Mouse (Mus musculus) embryonic facial prominence, embryonic 10.5 days (tissue): ENCODE results near the gene Aldh6a1. TPM values are rescaled to one million over a fixed set of nuclear protein-coding genes. Genes with fewer than 3 reads are reported as not detected.

Experiments
- DNase-seq: peaks from one replicate; pipeline ENCODE4 v3.0.0-alpha.2; 2017; ENCODE audit warnings: low spot score
- H3K27ac ChIP-seq: fragments of 300-500 bp; sonication (generic); replicated peaks from 2 replicates; pipeline ENCODE4 v1.5.1; 2016; ENCODE audit warnings: mild to moderate bottlenecking
- H3K27me3 ChIP-seq: fragments of 300-500 bp; sonication (generic); replicated peaks from 2 replicates; pipeline ENCODE4 v1.6.1; 2016; ENCODE audit warnings: low read depth, mild to moderate bottlenecking; ENCODE audit not compliant: poor library complexity, severe bottlenecking
- H3K36me3 ChIP-seq: fragments of 300-500 bp; sonication (generic); replicated peaks from 2 replicates; pipeline ENCODE4 v1.6.1; 2016; ENCODE audit warnings: mild to moderate bottlenecking, moderate library complexity
- H3K4me1 ChIP-seq: fragments of 300-500 bp; sonication (generic); 2 replicates; pipeline ENCODE4 v1.6.1; 2016
- H3K4me3 ChIP-seq: fragments of 300-500 bp; sonication (generic); 2 replicates; pipeline ENCODE4 v1.5.1; 2016; ENCODE audit warnings: mild to moderate bottlenecking, moderate library complexity
- H3K9me3 ChIP-seq: fragments of 300-500 bp; sonication (generic); 2 replicates; pipeline ENCODE4 v1.6.1; 2016; ENCODE audit warnings: mild to moderate bottlenecking
- WGBS: fragments of 180-500 bp; shearing (Covaris S2); methylation state at CpG from one replicate; pipeline ENCODE4 v1.1.7; 2016; 5-methylcytosine and 5-hydroxymethylcytosine counted together
- polyA plus RNA-seq: library from polyadenylated mRNA; unstranded; fragments of >200 nt; fragmentation: Nextera tagmentation; extraction: Ambion mirVana; gene quantifications from 2 replicates; pipeline ENCODE4 v1.2.1, GENCODE M21; 2016

Aldh6a1 gene
- polyA plus RNA-seq, 1 experiment from 2014 or later = 18.2 TPM

- DNase-seq = no peak
- no peaks in the 10 kb centered on the region for H3K36me3 ChIP-seq
- peak overlapping the region; percentile 85 for H3K4me3 ChIP-seq
- peaks cover 13% of the 10 kb centered on the region for H3K27me3 ChIP-seq
- WGBS = 2% methylated on average over 52 of the region's 52 CpGs
- H3K9me3 ChIP-seq = no peaks in the 10 kb centered on the region
- H3K27ac ChIP-seq = peak overlapping the region; percentile 86
- H3K4me1 ChIP-seq = peaks cover 19% of the 10 kb centered on the region
These were observed 42.7 kb downstream of the Aldh6a1 start for GRCm38 (mm10) chr12:84407874-84408818.

- no peak for DNase-seq
- Histone ChIP-seq H3K27ac (no peak overlapping the region), H3K36me3 (no peaks in the 10 kb centered on the region), H3K4me1 (peaks cover 19% of the 10 kb centered on the region), H3K27me3 (peaks cover 13% of the 10 kb centered on the region), H3K9me3 (no peaks in the 10 kb centered on the region), H3K4me3 (no peak overlapping the region)
- WGBS = 60% methylated on average over 4 of the region's 4 CpGs
These were observed 43.5 kb downstream of the Aldh6a1 start for GRCm38 (mm10) chr12:84407259-84407658.

GRCm38 (mm10) chr12:84404541-84404940, 46.3 kb downstream of the Aldh6a1 start:
- no peak overlapping the region for H3K27ac ChIP-seq
- WGBS = 87% methylated on average over 6 of the region's 6 CpGs
- no peaks in the 10 kb centered on the region for H3K36me3 ChIP-seq
- no peak overlapping the region for H3K4me3 ChIP-seq
- H3K27me3 ChIP-seq = peaks cover 4% of the 10 kb centered on the region
- peaks cover 19% of the 10 kb centered on the region for H3K4me1 ChIP-seq
- no peak for DNase-seq
- no peaks in the 10 kb centered on the region for H3K9me3 ChIP-seq

DNA sequence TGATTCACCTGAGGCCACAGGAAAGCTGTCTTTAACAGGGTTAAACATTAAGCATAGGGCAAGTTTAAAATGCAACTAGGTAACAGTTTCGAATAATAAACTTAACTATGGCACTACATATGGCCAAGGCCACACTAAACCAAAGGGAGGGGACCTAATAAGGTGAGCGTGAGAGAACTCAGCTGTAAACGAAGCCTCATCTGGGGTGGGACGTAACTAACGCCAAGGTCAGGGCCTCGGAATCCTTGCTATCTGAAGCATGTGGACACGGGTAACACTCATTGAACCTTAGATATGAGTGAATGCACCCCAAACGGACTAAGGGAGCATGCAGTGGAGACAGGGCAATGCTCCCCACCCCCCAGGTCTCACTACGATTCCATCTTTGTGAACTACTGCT, 47.9 kb downstream of the Aldh6a1 start:
- 83% methylated on average over 9 of the region's 9 CpGs for WGBS

GRCm38 (mm10) chr12:84400653-84401052, 50.2 kb downstream of the Aldh6a1 start:
- H3K36me3 ChIP-seq = no peaks in the 10 kb centered on the region
- no peak for DNase-seq
- no peaks in the 10 kb centered on the region for H3K9me3 ChIP-seq
- H3K4me3 ChIP-seq = no peak overlapping the region
- H3K27ac ChIP-seq = no peak overlapping the region
- no peaks in the 10 kb centered on the region for H3K27me3 ChIP-seq
- H3K4me1 ChIP-seq = no peaks in the 10 kb centered on the region
- whole genome bisulfite sequencing = 74% methylated on average over 3 of the region's 3 CpGs

More for the DNA sequence above, 47.9 kb downstream of the Aldh6a1 start:
- H3K36me3 ChIP-seq = no peaks in the 10 kb centered on the region
- H3K4me1 ChIP-seq = peaks cover 4% of the 10 kb centered on the region
- no peak for DNase-seq
- no peak overlapping the region for H3K4me3 ChIP-seq
- H3K27me3 ChIP-seq = no peaks in the 10 kb centered on the region
- no peak overlapping the region for H3K27ac ChIP-seq
- H3K9me3 ChIP-seq = no peaks in the 10 kb centered on the region

- DNase-seq = no peak
- Histone ChIP-seq H3K27ac (no peak overlapping the region), H3K27me3 (no peaks in the 10 kb centered on the region), H3K9me3 (no peaks in the 10 kb centered on the region), H3K36me3 (no peaks in the 10 kb centered on the region), H3K4me1 (no peaks in the 10 kb centered on the region), H3K4me3 (no peak overlapping the region)
- WGBS = 90% methylated on average over 3 of the region's 3 CpGs
These were observed 50.7 kb downstream of the Aldh6a1 start for GRCm38 (mm10) chr12:84400068-84400467.

GRCm38 (mm10) chr12:84399663-84400062, 51.1 kb downstream of the Aldh6a1 start:
- no peaks in the 10 kb centered on the region for H3K36me3 ChIP-seq
- H3K4me3 ChIP-seq = no peak overlapping the region
- no peaks in the 10 kb centered on the region for H3K4me1 ChIP-seq
- no peak overlapping the region for H3K27ac ChIP-seq
- no peaks in the 10 kb centered on the region for H3K9me3 ChIP-seq
- no peak for DNase-seq
- WGBS = 77% methylated on average over 9 of the region's 9 CpGs
- H3K27me3 ChIP-seq = no peaks in the 10 kb centered on the region

- Histone ChIP-seq H3K36me3 (no peaks in the 10 kb centered on the region), H3K27ac (no peak overlapping the region), H3K27me3 (no peaks in the 10 kb centered on the region), H3K9me3 (no peaks in the 10 kb centered on the region), H3K4me1 (no peaks in the 10 kb centered on the region), H3K4me3 (no peak overlapping the region)
- WGBS = 76% methylated on average over 9 of the region's 9 CpGs
- no peak for DNase-seq
These were observed 51.7 kb downstream of the Aldh6a1 start for GRCm38 (mm10) chr12:84399135-84399534.

DNA sequence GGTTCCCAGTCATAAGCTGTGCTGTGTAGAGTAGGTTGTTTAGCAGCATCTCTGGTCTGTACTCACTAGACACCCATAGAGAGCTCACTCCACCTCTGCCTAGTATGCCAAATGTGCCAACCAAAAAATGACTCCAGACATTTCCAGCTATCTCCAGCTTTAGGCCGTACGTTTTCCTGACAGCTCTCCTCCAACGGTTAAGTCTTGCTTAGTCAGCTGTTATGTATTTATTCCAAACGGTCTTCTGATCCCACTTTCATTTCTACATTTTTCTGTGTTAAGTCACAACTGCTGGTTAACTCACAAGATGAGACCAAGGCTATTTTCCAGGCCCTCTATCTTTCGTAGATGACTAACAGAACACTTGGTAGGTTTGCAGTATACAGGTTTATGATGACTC, 52.2 kb downstream of the Aldh6a1 start:
- 89% methylated on average over 5 of the region's 5 CpGs for WGBS
- Histone ChIP-seq H3K27ac (no peak overlapping the region), H3K4me3 (no peak overlapping the region), H3K36me3 (no peaks in the 10 kb centered on the region), H3K4me1 (no peaks in the 10 kb centered on the region), H3K9me3 (no peaks in the 10 kb centered on the region), H3K27me3 (no peaks in the 10 kb centered on the region)
- DNase-seq = no peak

GRCm38 (mm10) chr12:84397685-84398084, 53.1 kb downstream of the Aldh6a1 start:
- H3K27me3 ChIP-seq = no peaks in the 10 kb centered on the region
- no peak overlapping the region for H3K4me3 ChIP-seq
- no peaks in the 10 kb centered on the region for H3K9me3 ChIP-seq
- H3K4me1 ChIP-seq = no peaks in the 10 kb centered on the region
- no peaks in the 10 kb centered on the region for H3K36me3 ChIP-seq
- H3K27ac ChIP-seq = no peak overlapping the region
- DNase-seq = no peak

GRCm38 (mm10) chr12:84396947-84397679, 53.7 kb downstream of the Aldh6a1 start:
- 89% methylated on average over 14 of the region's 14 CpGs for WGBS
- H3K36me3 ChIP-seq = no peaks in the 10 kb centered on the region
- H3K27me3 ChIP-seq = no peaks in the 10 kb centered on the region
- no peak overlapping the region for H3K4me3 ChIP-seq
- no peaks in the 10 kb centered on the region for H3K4me1 ChIP-seq
- DNase-seq = no peak
- H3K9me3 ChIP-seq = no peaks in the 10 kb centered on the region
- no peak overlapping the region for H3K27ac ChIP-seq

- Histone ChIP-seq H3K9me3 (no peaks in the 10 kb centered on the region), H3K36me3 (no peaks in the 10 kb centered on the region), H3K4me3 (no peak overlapping the region), H3K4me1 (no peaks in the 10 kb centered on the region), H3K27me3 (no peaks in the 10 kb centered on the region), H3K27ac (no peak overlapping the region)
- WGBS = 93% methylated on average over 5 of the region's 5 CpGs
- DNase-seq = no peak
These were observed 57.0 kb downstream of the Aldh6a1 start for GRCm38 (mm10) chr12:84393847-84394246.

DNA sequence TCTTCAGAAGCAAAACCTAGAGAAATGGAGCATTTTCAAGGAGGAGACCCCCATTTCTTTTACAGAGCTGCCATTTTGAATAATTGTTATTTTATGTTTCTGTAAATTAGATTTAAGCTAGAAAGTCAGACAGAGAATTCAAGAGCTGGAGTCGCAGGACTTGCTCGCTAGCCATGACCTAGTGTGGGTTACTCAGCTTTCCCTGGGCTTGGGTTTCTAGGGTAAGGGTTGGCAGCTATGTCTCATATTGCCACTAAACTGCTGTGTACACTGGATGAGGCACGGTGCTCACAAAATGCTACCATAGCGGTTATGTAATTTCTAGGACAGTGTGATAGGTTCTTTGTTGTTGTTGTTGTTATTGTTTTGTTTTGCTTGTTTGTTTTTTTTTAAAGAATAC, 58.1 kb downstream of the Aldh6a1 start:
- H3K4me1 ChIP-seq = no peaks in the 10 kb centered on the region
- no peak for DNase-seq
- H3K27ac ChIP-seq = no peak overlapping the region
- H3K9me3 ChIP-seq = no peaks in the 10 kb centered on the region
- H3K36me3 ChIP-seq = no peaks in the 10 kb centered on the region
- H3K27me3 ChIP-seq = no peaks in the 10 kb centered on the region
- H3K4me3 ChIP-seq = no peak overlapping the region
- WGBS = 97% methylated on average over 4 of the region's 4 CpGs
